Mouse (Mus musculus) liver, postnatal 0 days (tissue): ENCODE measurements around the gene Sdad1.

Source experiments
- CTCF ChIP-seq: sonication (generic); IDR thresholded peaks from 2 replicates; pipeline ENCODE4 v1.5.1; 2016; ENCODE audit warnings: antibody characterized with exemption, low read depth
- EP300 ChIP-seq: IDR thresholded peaks from 2 replicates; pipeline ENCODE4 v1.6.1; 2016; ENCODE audit warnings: antibody characterized with exemption, low read depth, mild to moderate bottlenecking

GRCm38 (mm10) chr5:92313776-92314175 is 3.5 kb upstream of the Sdad1 start:
- TF ChIP-seq CTCF (no peak), EP300 (no peak)
